Mouse (Mus musculus): Measurements from ENCODE around the gene Enc1.

The Enc1 gene

DNA sequence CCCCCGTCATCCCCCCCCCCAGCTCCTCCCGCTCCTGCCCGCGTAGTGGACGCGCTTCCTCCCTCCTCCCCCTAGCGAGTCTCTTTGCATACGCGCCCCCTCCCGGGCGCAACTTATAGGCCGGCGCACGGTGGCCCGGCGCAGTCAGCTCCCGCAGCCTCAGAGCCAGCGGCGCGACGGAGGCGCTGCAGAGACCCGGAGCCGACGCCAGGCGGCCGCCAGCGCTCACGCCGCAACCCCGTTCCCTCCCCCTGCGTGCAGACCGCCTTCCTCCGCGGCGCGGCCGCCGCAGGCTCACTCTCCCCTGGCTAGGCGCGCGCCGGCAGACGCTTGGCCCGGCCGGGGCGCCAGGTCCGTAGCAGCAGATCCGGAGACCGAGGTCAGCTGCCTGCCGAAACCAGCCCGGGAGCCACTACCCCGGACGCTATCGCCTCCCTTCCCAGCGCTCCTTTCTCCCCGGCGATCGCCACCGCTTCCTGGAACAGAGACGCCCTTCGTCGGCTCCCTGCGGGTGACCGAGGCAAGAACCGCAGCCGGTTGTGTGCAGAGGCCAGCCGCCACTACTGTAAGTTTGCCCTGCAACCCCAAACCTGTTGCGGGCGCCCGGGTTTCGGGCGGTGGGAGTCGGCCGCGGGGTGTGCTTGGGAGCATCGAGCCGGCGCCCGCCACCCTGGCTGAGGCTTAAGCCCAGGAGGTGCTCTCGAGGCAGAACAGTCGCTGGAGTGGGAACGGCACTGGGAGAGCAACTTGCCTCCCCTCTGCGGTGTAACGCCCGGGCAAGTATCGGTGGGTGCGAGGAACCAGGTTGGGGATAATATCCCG, at the start of gene Enc1:
Gene Enc1 (plus strand): TSS at position 141 of the 822 bp plus-strand sequence.
- DNase-seq (ENCODE audit: low spot score), result peak; percentile 62

DNA sequence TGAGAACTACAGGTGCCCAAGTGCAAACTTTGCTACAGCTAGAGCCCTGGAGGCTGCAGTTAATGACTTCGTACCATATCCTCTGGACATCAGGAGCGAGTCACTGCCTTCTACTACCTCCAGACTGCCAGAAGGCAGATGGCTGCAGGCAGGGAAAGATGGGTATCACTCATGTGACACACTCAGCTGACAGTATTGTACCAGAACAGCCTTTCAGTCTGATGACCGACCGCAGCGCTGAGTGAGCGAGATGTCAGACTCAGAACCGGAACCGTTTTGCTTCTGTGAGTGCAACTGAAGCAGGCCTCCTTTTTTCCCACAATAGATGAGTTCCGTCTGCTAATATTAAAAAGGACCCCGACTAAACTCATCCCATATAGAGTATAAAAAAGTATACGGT, 48.3 kb upstream of the Enc1 start:
- DNase-seq (ENCODE audit: low spot score), result no peak

DNA sequence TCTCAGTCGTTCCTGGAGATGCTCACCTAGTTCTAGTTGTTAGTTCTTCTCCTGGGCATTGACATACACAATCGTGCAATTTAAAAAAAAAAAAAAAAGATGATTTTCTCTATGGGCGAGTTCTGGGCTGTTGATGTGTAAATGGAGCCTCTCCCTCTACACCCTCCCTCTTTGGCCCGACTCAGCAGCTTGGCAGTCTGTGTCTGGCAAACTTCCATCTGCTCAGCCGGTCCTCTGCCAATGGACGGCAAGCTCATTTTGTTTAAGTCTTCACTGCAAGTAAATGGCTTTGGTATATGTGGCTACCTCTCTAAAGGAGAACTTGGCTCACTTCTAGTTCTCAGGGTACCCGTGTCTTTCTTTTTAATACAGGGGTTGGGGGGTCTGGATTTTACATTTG, 47.5 kb upstream of the Enc1 start:
- DNase-seq (ENCODE audit: low spot score), result no peak

DNA sequence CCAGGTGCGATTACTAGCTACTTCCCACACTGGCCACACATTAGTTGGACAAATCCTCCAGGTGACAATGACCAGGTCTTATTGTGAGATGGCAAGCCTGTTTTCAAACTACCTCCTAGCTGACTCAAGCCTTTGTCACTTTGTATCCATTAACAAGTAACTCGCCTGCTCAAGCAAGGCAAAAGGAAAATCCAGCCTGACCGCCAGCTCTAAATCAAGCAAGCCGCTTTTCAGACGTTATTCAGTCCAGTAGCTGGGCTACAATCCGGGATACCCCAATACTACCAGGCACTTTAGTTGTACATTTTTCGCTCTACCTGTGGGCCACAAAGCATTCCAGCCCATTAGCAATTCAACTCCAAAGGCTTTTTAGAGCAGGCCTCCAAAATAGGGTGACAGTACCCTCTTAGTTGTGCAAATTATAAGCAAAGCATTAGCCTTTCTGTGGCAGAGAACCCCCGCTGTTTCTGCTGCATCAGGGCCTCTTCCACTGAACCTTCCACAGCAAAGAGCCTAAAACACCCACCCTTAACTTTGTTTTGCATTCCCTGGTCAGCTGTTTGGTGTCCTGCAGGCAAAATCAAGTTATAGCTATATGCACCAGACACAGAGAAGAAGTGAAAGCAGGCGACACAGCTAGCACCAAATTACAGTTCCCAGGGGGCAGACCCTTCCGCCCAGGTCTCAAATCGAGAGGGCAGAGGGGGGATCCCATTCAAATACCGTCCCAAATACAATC, 44.5 kb upstream of the Enc1 start:
- no peak for DNase-seq (ENCODE audit: low spot score)

DNA sequence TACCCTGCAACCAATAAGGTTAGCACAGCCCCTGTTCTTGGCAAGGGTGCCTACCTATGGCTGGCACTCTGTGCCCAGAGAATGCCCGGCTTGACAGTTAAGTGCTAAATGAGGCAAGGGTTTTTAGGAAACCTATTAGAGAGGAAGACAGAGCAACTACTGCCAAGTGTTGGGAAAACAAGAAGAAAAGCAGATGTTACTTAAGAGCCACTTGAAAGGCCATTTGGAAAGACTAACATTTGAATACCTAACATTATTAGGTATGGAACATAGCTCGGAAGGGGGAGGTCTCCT, 44.0 kb upstream of the Enc1 start:
- DNase-seq (ENCODE audit: low spot score), result no peak

DNA sequence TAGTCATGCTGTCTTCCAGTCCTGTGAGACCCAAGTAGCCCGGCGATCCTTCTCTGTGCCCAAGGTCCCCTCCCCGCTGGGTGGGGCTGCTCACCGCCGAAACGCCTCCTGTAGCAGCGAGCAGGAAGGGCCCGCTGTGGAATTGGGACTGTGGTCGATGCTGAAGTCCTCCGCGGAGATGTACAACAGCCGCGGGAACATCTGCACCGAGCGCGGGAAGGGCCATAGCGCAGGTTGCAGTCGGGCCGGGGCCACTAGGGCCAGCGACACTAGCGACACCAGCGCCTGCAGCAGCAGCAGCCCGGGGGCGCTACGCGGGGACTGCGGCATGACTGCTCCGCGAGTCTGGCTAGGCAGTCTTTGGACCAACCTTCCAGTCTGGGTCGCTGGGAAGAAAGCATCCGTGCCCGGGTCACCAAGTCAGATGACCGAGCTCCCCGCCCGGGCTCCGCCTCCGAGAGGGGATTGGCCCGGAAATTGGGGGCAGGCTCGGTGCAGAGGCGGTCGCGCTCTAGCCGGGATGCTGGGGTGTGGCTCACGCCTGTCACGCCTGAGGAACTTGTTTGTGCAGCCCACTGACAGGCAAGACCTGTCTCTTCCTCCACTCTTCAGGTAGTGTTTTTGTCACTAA, 42.9 kb upstream of the Enc1 start, which contains the start of gene Hexb:
Gene Hexb (minus strand): TSS at position 426 of the 631 bp plus-strand sequence.
- peak; percentile 81 for DNase-seq (ENCODE audit: low spot score)

DNA sequence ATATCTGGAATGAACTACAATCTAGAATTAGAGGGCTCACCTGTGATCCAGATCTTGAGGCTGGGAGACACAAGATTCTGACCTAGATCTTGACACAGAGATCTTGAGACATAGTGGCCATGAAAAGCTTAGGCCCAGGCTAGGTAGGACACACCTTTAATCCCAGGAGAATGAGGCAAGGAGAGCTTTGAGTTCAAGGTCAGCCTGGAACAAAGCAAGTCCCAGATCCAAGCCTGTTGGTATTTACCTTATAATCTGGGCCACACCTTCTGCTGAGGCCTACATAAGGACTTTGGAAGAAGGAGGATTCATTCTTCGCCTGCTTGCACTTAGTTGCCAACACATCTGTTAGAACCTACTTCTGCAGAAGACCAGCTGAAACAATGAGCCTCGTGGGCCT, 41.8 kb upstream of the Enc1 start:
- no peak for DNase-seq (ENCODE audit: low spot score)

DNA sequence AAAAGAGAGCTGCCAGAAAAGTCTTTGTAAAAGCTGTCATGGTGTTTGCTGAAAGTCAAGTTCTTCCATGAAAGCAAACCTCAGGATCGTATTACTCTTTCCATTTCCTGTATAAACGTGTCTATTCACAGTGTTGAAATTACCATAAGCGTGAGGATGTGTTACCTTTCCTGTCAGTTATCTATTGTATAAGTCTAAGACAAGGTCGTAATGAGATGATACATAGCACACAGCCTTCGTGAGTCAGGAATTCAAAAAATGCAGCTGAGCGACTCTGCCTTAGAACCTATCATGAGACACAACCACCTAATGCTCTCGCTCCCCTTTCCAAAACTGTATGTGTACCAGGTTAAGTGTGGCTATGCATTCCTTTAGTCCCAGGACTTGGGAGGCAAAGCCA, 39.8 kb upstream of the Enc1 start:
- DNase-seq (ENCODE audit: low spot score), result no peak

DNA sequence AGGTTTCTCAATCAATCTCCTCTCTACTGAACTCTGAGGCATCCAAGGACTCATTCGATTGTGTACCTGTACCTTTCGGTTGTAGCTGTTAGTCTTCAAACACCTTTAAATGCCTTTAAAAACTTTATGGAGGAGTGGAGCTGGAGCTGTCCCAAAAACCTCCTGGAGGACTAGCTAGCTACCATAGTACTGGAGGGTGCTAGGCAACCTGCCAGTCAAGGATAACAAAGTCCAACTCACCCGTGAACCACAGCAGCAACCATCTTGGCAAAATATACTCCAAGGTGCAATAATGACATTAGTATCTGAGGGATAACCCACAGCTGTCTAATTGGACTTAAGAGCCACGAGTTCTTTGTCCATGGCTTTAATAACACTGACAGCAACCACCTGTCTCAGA, 39.0 kb upstream of the Enc1 start:
- no peak for DNase-seq (ENCODE audit: low spot score)

DNA sequence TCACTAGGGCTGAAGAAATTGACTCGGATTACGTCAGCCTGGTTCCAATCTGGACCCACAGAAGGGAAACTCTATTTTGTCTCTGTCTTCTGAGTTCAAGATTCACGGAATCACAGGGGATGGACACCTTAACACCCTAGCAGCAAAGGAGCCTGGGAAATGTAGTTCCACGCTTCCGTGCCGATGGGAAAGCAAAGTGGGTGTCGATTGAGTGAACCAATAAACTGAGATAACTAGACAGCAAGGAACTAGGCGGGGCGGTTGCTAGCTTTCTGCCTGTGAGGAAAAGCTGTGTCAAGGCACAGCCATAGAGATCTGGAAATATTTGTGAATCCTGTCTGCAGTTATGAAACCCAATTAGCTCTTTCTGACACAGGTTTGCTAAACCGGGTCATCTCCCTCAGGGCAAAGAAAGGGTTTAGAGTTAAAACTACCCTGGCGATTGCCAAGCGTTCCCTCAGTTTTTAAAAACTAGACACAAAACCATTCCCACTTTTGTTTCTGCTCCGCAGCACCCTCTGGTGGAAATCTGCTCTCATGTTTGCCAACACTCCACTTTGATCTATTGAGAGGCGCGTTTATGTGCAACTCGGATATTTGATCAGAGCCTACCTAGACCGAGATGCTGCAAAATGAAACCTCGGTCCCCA, 35.7 kb upstream of the Enc1 start:
- DNase-seq (ENCODE audit: low spot score), result peak; percentile 62

DNA sequence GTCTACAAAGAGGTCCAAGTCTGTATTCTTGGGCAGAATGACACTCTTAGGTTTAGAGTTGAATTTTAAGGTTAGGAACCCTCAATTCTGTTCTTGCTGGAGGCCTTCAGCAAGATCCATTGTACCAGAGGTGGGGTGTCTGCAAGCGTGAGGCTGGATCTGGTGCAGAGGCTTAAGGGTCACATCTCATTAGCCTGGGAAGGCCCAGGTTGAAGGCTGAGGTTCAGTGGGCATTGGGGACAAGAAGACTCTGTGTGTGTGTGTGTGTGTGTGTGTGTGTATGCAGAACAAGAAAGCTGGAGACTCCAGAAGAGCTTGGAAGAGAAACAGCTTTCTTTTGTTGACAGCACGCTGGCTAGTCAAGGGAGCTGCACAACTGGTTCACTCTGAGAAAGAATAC, 34.9 kb upstream of the Enc1 start:
- no peak for DNase-seq (ENCODE audit: low spot score)

DNA sequence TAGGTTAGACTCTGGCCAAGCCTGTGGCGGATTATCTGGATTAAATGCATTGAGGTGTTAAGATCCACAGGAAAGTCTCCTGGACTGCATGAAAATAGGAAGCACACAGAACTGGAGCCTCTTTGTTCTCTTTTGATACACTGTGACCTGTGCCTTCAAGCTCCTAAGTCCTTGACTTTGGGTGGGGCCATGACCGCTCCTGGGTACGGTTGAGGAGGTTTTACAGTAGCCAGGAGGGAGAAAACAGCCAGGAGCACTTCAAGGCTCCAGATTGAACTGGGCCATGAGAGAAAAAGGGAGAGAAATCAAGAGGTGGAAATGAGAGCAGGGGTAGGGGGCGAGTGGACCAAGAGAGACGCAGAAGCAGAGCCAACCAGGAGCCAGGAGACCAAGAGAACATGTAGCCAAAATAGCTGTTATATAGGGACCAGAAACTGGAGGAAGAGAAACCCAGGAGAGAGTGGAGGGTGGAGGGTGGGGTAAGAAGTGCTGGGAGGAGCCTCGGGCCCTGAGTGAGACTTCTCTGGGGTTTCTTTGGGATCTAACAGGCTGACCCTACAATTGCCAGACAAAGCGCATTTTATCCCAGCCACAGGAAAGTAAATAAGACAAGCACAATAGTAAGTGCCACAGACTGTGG, 33.3 kb upstream of the Enc1 start:
- DNase-seq (ENCODE audit: low spot score), result no peak

DNA sequence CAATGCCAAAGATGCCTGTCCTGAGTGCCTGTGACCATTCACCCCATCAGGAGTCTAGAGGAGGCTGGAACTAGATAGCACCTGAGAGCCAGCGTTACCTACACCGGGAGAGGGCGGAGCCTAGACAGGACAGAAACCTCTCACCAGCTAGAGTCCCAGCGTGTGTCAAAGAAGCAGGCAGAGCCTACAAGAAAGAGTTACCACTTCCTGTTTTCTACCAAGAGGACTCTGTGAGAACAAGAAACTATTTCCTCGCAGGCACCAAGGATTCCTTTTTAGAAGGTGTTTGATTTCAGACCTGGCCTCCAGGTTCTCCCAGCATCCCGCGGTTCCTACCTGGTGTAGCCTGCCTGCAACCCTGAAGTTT, 32.8 kb upstream of the Enc1 start:
- peak; percentile 21 for DNase-seq (ENCODE audit: low spot score)

DNA sequence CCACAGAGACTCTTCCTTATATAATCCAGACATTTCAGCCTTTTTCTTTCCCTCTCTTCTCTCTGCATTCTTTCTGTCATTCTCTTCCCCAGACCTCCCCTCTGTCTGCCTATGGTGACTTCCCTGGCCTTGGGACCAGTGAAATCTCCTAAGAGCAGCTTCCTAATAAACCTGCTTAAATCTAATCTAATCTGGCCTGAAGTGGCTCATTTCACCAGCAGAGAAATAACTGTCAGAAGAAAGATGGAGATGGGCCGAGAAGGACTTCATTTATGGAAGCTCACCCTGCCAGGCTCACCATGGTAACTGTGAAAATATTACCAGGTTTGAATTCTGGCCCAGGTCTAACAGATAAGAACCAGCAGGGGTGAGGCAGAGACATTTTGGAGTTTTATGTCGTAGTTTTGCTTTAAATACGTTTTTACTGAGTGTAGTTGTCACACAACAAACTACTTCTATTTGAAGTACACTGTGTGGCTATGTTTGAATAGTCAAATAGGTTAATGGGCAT, 32.4 kb upstream of the Enc1 start:
- DNase-seq (ENCODE audit: low spot score), result no peak

DNA sequence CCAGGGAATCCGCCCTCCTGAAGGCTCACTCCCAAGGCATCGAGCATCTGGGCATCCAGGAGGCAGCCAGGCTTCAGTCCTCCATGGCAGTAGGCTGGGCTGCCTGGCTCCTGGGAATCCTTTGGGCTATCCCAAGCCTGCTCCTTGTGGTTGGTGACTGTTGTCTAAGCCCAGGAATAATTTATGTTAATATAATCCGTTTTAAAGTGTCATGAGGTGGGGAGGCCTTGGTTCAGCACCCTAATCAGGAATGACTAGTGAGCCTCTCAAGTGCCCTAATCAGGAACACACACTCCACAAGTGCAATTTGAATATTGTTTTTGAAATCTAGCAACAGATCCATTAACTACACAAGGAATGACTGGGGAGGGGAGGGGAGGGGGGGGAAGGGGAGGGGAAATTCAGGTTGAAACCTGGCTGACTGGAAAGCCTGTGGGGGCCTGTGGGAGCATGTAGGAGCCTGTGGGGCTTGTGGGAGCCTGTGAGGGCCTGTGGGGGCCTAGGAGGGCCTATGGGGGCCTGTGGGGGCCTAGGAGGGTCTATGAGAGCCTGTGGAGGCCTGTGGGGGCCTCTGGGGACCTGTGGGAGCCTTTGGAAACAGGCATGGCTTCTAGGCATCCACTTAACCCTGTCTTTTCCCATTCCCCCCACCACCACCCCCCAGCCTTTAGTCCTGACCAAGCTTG, 26.2 kb upstream of the Enc1 start:
- no peak for DNase-seq (ENCODE audit: low spot score)

DNA sequence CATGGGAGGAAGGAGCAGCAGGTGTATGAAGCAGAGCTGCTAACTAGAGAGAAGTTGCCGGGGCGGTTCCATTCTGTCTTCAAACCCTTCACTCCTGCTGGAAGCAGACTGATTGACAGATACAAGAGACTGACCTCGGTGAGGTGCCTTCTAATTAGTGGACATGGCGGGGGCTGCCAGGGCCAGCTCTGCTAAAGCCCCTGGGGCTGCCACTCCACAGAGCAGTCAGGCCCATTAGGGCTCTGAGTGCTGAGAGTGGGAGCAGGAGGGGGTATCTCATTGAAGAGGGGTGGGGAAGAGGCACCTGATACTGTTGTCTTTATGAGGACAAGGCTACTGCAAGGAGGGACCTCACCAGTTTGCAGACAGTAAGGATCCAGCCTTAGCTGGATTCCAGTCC, 25.3 kb upstream of the Enc1 start:
- no peak for DNase-seq (ENCODE audit: low spot score)

DNA sequence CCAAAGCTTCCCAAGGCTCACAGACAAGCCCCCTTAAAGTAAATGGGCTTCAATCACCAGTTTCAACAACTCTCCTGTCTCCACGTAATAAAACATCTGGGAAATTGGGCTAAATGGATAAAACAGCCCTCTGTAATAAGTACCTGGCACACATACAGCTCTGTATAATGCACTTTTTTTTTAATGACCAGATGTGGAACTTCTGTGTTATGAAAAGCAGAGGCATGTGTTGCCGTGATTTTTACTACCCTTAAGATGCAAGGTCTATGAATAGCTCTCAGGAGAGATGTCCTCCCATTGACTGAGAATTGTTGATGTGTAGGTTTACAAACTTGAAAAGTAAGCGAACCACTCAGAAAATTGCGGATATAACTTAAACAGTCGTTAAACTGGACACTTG, 24.7 kb upstream of the Enc1 start:
- no peak for DNase-seq (ENCODE audit: low spot score)

DNA sequence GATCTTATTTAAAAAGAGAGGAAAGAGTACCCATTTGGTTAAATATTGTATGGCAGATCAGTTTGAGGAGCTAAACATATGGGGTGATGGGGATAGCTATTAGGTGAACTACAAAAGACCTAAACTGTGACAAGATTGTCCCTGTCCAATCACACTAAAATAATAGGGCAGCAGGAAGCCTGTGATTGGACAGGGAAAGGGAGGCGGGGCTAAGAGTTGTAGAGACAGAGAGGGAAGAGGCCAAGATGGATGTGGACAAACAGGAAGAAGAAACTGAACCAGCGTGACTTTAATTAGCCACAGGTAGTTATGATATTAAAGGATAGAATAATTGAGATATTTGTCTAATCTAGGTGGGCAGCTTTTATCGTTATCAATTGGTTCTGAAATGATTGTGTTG, 20.9 kb upstream of the Enc1 start:
- no peak for DNase-seq (ENCODE audit: low spot score)

DNA sequence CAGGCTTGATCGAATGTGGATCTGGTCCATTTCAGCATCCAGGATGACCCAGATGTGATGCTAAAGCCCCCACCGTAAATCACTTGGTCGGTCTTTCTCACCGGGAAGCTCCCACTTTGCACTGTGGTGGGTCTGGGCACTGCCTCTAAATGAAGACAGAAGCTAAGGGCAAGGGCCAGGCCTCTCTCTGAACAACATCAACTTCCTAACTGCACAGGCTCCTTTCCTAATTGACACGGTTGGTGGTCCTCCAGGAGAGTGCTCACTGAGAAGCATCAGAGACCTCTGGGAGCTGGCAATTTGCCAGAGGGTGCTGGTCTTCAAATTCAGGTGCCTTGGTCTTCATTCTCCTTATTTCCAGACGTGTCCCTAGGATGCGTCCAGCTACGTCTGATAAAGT, 17.0 kb upstream of the Enc1 start:
- DNase-seq (ENCODE audit: low spot score), result no peak

DNA sequence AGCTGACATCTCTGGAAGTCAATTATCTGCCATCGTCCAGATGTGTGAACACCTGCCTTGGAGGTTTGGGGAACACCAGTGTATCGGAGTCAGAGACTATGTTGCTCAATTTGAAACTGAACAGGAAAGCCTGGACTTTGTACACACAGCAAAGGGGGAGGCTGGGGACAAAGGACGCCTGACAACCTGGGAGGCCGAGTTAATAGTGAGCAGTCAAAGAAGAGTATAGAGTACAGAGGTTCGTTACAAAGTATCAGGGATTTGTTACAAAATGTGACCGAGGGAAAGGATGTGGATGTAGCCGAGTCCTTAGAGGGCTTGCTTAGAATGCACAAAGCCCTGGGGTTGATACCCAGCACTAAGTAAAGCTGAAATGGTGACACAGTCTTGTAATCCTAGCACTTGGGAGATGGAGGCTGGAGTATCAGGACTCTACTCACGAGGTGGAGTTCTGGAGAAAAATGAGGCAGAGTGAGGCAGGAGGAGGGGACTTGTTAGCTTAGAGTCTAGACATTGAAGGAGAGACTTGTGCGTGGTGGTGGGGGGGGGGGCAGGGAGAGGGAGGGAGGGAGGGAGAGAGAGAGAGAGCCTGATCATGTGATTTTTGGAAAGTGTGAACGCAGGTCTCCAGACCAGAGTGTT, 16.4 kb upstream of the Enc1 start:
- DNase-seq (ENCODE audit: low spot score), result no peak

DNA sequence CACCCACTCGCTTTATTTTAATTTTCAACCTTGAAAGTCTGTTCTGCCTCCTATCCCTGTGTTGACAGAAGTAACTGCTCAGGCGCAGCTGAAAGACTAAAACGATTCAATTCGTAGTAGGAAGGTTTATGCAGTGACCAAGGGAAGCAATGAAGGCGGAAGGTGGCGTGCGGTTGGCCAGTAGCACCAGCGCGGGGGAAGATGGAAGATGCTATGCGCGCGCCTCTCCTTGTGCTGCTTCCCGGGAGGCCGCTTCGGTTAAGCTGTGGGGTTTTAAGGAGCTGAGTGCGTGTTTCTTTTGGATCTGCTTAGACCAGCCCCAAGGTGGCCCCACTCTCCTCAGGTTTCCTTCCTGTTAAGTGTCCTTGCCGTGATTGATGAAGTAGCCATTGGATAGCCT, 15.8 kb upstream of the Enc1 start:
- no peak for DNase-seq (ENCODE audit: low spot score)

Data from spleen, adult 12 weeks (tissue).